24 mouse cellular contexts compared by ENCODE assay signal in the genomic region with DNA sequence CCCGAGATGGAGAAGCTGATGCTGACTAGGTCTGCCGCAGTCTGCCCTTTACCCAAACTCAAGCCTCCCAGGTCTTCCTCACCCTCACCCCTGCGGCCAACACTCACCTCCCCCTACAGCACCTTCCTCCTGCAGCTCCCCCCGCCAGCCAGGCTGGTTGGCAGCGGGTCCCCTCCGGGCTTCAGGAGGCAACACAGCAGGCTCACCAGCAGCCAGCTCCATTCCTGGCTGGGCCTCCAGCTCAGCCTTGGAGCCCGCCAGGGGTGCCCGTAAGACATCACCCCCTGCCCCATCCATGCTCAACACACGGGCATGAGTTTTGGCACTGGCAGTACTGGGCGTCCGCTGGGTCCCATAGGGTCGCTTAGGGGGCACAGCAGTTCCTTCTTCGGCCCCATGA. TPM values are rescaled to one million over a fixed set of nuclear protein-coding genes. Genes with fewer than 3 reads are reported as not detected.
DNase-seq lines count a peak whose midpoint lies in the region; ATAC-seq lines count a peak whose summit lies in the region.
"Had no signal": no experiment of that assay in that cellular context is flagged by ENCODE, and none has a peak within 500 bp of the region (broad histone marks: within the 10 kb centered on the region; RNA-seq: fewer than 3 reads in every experiment).

No protein-coding gene starts in this region.

- peak overlapping the region; percentile 30 for H3K9ac ChIP-seq in limb, embryonic 11.5 days (ENCODE audit: low read length)
- H3K9ac ChIP-seq in midbrain, embryonic 13.5 days (replicated peaks), result no peak overlapping the region
- H3K9ac ChIP-seq in midbrain, embryonic 14.5 days (replicated peaks; ENCODE audit: low read length), result no peak overlapping the region
- H3K9ac ChIP-seq: forebrain, embryonic 13.5 days; forebrain, postnatal 0 days; heart, embryonic 12.5 days; hindbrain, embryonic 12.5 days had no signal

- peaks cover 8% of the 10 kb centered on the region; the same call in 1 of the 2 replicates for H3K4me1 ChIP-seq in limb, embryonic 11.5 days (ENCODE audit: control insufficient read depth, insufficient read depth, low read length)
- peaks cover 19% of the 10 kb centered on the region for H3K4me1 ChIP-seq in limb, embryonic 10.5 days
- H3K4me1 ChIP-seq in midbrain, embryonic 13.5 days (replicated peaks), result peaks cover 21% of the 10 kb centered on the region
- peaks cover 17% of the 10 kb centered on the region for H3K4me1 ChIP-seq in midbrain, embryonic 14.5 days (ENCODE audit: control insufficient read depth, insufficient read depth, low read length)

- no peak overlapping the region for H3K4me2 ChIP-seq in limb, embryonic 11.5 days (ENCODE audit: low read depth, severe bottlenecking)
- no peak overlapping the region for H3K4me2 ChIP-seq in midbrain, embryonic 13.5 days (replicated peaks)
- H3K4me2 ChIP-seq in midbrain, embryonic 14.5 days (ENCODE audit: low read length), result no peak overlapping the region
- H3K4me2 ChIP-seq: forebrain, embryonic 13.5 days; heart, embryonic 12.5 days; hindbrain, embryonic 12.5 days had no signal

- no peak overlapping the region for H3K4me3 ChIP-seq in limb, embryonic 11.5 days (ENCODE audit: low read depth, low read length)
- H3K4me3 ChIP-seq in limb, embryonic 10.5 days, result no peak overlapping the region
- H3K4me3 ChIP-seq in midbrain, embryonic 13.5 days (replicated peaks), result 0 out of 2 replicates have a peak overlapping the region, but pooled peaks have one; percentile 1
- no peak overlapping the region for H3K4me3 ChIP-seq in midbrain, embryonic 14.5 days (replicated peaks; ENCODE audit: low read depth, low read length)
- H3K4me3 ChIP-seq: forebrain, embryonic 13.5 days; heart, embryonic 12.5 days; hindbrain, embryonic 12.5 days had no signal

- no peaks in the 10 kb centered on the region for H3K9me3 ChIP-seq in limb, embryonic 11.5 days (ENCODE audit: control insufficient read depth, low read length)
- H3K9me3 ChIP-seq in limb, embryonic 10.5 days (replicated peaks), result no peaks in the 10 kb centered on the region
- H3K9me3 ChIP-seq in midbrain, embryonic 13.5 days, result no peaks in the 10 kb centered on the region
- H3K9me3 ChIP-seq in midbrain, embryonic 14.5 days (ENCODE audit: control insufficient read depth, low read length), result no peaks in the 10 kb centered on the region
- H3K9me3 ChIP-seq: forebrain, embryonic 13.5 days; heart, embryonic 12.5 days; hindbrain, embryonic 12.5 days had no signal

- peaks cover 33% of the 10 kb centered on the region for H3K36me3 ChIP-seq in limb, embryonic 11.5 days (ENCODE audit: control insufficient read depth, insufficient read depth, low read length)
- peaks cover 77% of the 10 kb centered on the region for H3K36me3 ChIP-seq in limb, embryonic 10.5 days
- peaks cover 71% of the 10 kb centered on the region for H3K36me3 ChIP-seq in midbrain, embryonic 13.5 days
- H3K36me3 ChIP-seq in midbrain, embryonic 14.5 days (ENCODE audit: control insufficient read depth, insufficient read depth, low read length), result peaks cover 69% of the 10 kb centered on the region

- no peaks in the 10 kb centered on the region for H3K27me3 ChIP-seq in limb, embryonic 11.5 days (ENCODE audit: control insufficient read depth, insufficient read depth, low read length)
- no peaks in the 10 kb centered on the region for H3K27me3 ChIP-seq in limb, embryonic 10.5 days (ENCODE audit: low read depth, poor library complexity, severe bottlenecking)
- no peaks in the 10 kb centered on the region for H3K27me3 ChIP-seq in midbrain, embryonic 13.5 days
- H3K27me3 ChIP-seq in midbrain, embryonic 14.5 days (ENCODE audit: control insufficient read depth, insufficient read depth, low read length), result no peaks in the 10 kb centered on the region
- H3K27me3 ChIP-seq: forebrain, embryonic 13.5 days; heart, embryonic 12.5 days; hindbrain, embryonic 12.5 days; Patski had no signal

- 92% methylated on average over 13 of the region's 13 CpGs for WGBS in limb, embryonic 11.5 days
- 94% methylated on average over 13 of the region's 13 CpGs for WGBS in limb, embryonic 10.5 days
- 93% methylated on average over 13 of the region's 13 CpGs for WGBS in midbrain, embryonic 13.5 days
- WGBS in midbrain, embryonic 14.5 days, result 97% methylated on average over 13 of the region's 13 CpGs

- ATAC-seq in limb, embryonic 11.5 days (ENCODE audit: insufficient number of reproducible peaks, low FRiP score, low TSS enrichment, low read depth), result no peak
- ATAC-seq in midbrain, embryonic 13.5 days, result no peak
- ATAC-seq in midbrain, embryonic 14.5 days (ENCODE audit: low FRiP score, low TSS enrichment), result no peak
- ATAC-seq: activated CD4-positive, CD25-positive, alpha-beta regulatory T cell, adult 4 months; CD4-positive, CD25-positive, alpha-beta regulatory T cell, adult 4 months; forebrain, embryonic 13.5 days; forebrain, postnatal 0 days; hindbrain, embryonic 16.5 days; Patski had no signal

- peak; percentile 3 for DNase-seq in adrenal gland, adult 8-10 months
- DNase-seq in adrenal gland, adult (ENCODE audit: inconsistent age in 2 of 2, low spot score in 1 of 2), result no peak
- no peak for DNase-seq in limb, embryonic 11.5 days (ENCODE audit: low spot score)
- DNase-seq in limb, embryonic 10.5 days (ENCODE audit: low spot score), result no peak
- DNase-seq in midbrain, embryonic 14.5 days, result no peak
- no peak for DNase-seq in spleen, postnatal 36 days (ENCODE audit: low spot score in 2 of 2)
- DNase-seq: adrenal gland, adult 2 months; adrenal gland, postnatal 36 days; B cell, adult 2 months; cerebellum, adult 9-10 months; cerebellum, postnatal 25 days; forebrain, postnatal 0 days; gastrocnemius, postnatal 14 days; heart, postnatal 36 days had no signal

- H3K27ac ChIP-seq in limb, embryonic 11.5 days (replicated peaks; ENCODE audit: low read depth, low read length), result no peak overlapping the region
- no peak overlapping the region for H3K27ac ChIP-seq in limb, embryonic 10.5 days
- no peak overlapping the region for H3K27ac ChIP-seq in midbrain, embryonic 13.5 days
- H3K27ac ChIP-seq in midbrain, embryonic 14.5 days (replicated peaks; ENCODE audit: low read depth, low read length), result no peak overlapping the region
- H3K27ac ChIP-seq: forebrain, embryonic 13.5 days; hindbrain, embryonic 12.5 days had no signal

RNA-seq across cellular contexts. Expression of a gene that starts 3.6 kb away (rescaled TPM):
- total RNA-seq in adrenal gland, adult 8-10 months (2022), result 10 to 100 TPM; 40.8 to 53.6 (median 46.3) TPM
- 14.9 and 17.4 TPM in 2 replicates for polyA plus RNA-seq in limb, embryonic 11.5 days (2014; fragmentation: Nextera tagmentation; extraction: Ambion mirVana)
- polyA plus RNA-seq in limb, embryonic 10.5 days (2016; fragmentation: Nextera tagmentation; extraction: Ambion mirVana), result 35.3 and 42.2 TPM in 2 replicates
- 11.4 and 15.1 TPM in 2 replicates for polyA plus RNA-seq in midbrain, embryonic 13.5 days (2015; fragmentation: Nextera tagmentation; extraction: Ambion mirVana)
- polyA plus RNA-seq in midbrain, embryonic 14.5 days (2014; fragmentation: Nextera tagmentation; extraction: Ambion mirVana), result 6.8 and 12.1 TPM in 2 replicates

RNA-seq across cellular contexts. Expression of a gene that starts 3.7 kb away (rescaled TPM):
- 100 to 1,000 TPM in 3 of 4 experiments, 10 to 100 TPM in 1; 95.1 to 183 (median 136) TPM for total RNA-seq in adrenal gland, adult 8-10 months (2022)
- 29.1 and 32.2 TPM in 2 replicates for polyA plus RNA-seq in limb, embryonic 11.5 days (2014; fragmentation: Nextera tagmentation; extraction: Ambion mirVana)
- 31.6 and 34.3 TPM in 2 replicates for polyA plus RNA-seq in limb, embryonic 10.5 days (2016; fragmentation: Nextera tagmentation; extraction: Ambion mirVana)
- polyA plus RNA-seq in midbrain, embryonic 13.5 days (2015; fragmentation: Nextera tagmentation; extraction: Ambion mirVana), result 25.6 and 29.1 TPM in 2 replicates
- 33.6 and 34.4 TPM in 2 replicates for polyA plus RNA-seq in midbrain, embryonic 14.5 days (2014; fragmentation: Nextera tagmentation; extraction: Ambion mirVana)

RNA-seq across cellular contexts. Expression of a gene that starts 19.2 kb away (rescaled TPM):
- total RNA-seq in adrenal gland, adult 8-10 months (2022), result not detected
- polyA plus RNA-seq in limb, embryonic 11.5 days (2014; fragmentation: Nextera tagmentation; extraction: Ambion mirVana), result not detected in 2 replicates
- not detected in 2 replicates for polyA plus RNA-seq in limb, embryonic 10.5 days (2016; fragmentation: Nextera tagmentation; extraction: Ambion mirVana)
- polyA plus RNA-seq in midbrain, embryonic 13.5 days (2015; fragmentation: Nextera tagmentation; extraction: Ambion mirVana), result 0.15 TPM in 1 of 2 replicates, not detected in the other
- 0.21 and 0.28 TPM in 2 replicates for polyA plus RNA-seq in midbrain, embryonic 14.5 days (2014; fragmentation: Nextera tagmentation; extraction: Ambion mirVana)
- total RNA-seq: adrenal gland, adult 2 months; adrenal gland, postnatal 36 days; forebrain, postnatal 0 days; gastrocnemius, adult 18-20 months; gastrocnemius, postnatal 14 days; heart, adult 8-10 months; heart, postnatal 36 days had no signal
- polyA plus RNA-seq: adrenal gland, adult 2 months; hindbrain, embryonic 12.5 days; hindbrain, embryonic 16.5 days had no signal

RNA-seq across cellular contexts. Expression of a gene that starts 21.5 kb away (rescaled TPM):
- total RNA-seq in adrenal gland, adult 8-10 months (2022), result 10 to 100 TPM; 40.3 to 76.9 (median 57.8) TPM
- polyA plus RNA-seq in limb, embryonic 11.5 days (2014; fragmentation: Nextera tagmentation; extraction: Ambion mirVana), result 19.0 and 19.4 TPM in 2 replicates
- 35.9 and 38.6 TPM in 2 replicates for polyA plus RNA-seq in limb, embryonic 10.5 days (2016; fragmentation: Nextera tagmentation; extraction: Ambion mirVana)
- 10.8 and 14.1 TPM in 2 replicates for polyA plus RNA-seq in midbrain, embryonic 13.5 days (2015; fragmentation: Nextera tagmentation; extraction: Ambion mirVana)
- 8.1 and 11.5 TPM in 2 replicates for polyA plus RNA-seq in midbrain, embryonic 14.5 days (2014; fragmentation: Nextera tagmentation; extraction: Ambion mirVana)

RNA-seq across cellular contexts. Expression of a gene that starts 41.1 kb away (rescaled TPM):
- total RNA-seq in adrenal gland, adult 8-10 months (2022), result 10 to 100 TPM; 24.9 to 39.2 (median 32.8) TPM
- 5.8 and 6.1 TPM in 2 replicates for polyA plus RNA-seq in limb, embryonic 11.5 days (2014; fragmentation: Nextera tagmentation; extraction: Ambion mirVana)
- 8.4 and 9.2 TPM in 2 replicates for polyA plus RNA-seq in limb, embryonic 10.5 days (2016; fragmentation: Nextera tagmentation; extraction: Ambion mirVana)
- 8.9 and 10.5 TPM in 2 replicates for polyA plus RNA-seq in midbrain, embryonic 13.5 days (2015; fragmentation: Nextera tagmentation; extraction: Ambion mirVana)
- 12.4 and 14.3 TPM in 2 replicates for polyA plus RNA-seq in midbrain, embryonic 14.5 days (2014; fragmentation: Nextera tagmentation; extraction: Ambion mirVana)
